Mouse (Mus musculus) forebrain, embryonic 16.5 days (tissue): ENCODE measurements around the gene 4931409K22Rik. TPM values are rescaled to one million over a fixed set of nuclear protein-coding genes. Genes with fewer than 3 reads are reported as not detected.

Experiments used
- ATAC-seq: fragments of 200-750 bp; cut with Nextera tagmentation; 2 replicates; pipeline ENCODE4 v1.8.0; 2017; ENCODE audit warnings: mild to moderate bottlenecking, moderate library complexity
- H3K27ac ChIP-seq: fragments of 300-500 bp; sonication (generic); 2 replicates; pipeline ENCODE4 v1.5.1; 2014; ENCODE audit warnings: low read length, control low read depth
- H3K27me3 ChIP-seq: fragments of 300-500 bp; sonication (generic); replicated peaks from 2 replicates; pipeline ENCODE4 v1.6.1; 2014; ENCODE audit warnings: low read length; ENCODE audit not compliant: control insufficient read depth, insufficient read depth
- H3K36me3 ChIP-seq: fragments of 300-500 bp; sonication (generic); 2 replicates; pipeline ENCODE4 v1.6.1; 2014; ENCODE audit not compliant: control insufficient read depth, insufficient read depth
- H3K4me1 ChIP-seq: fragments of 300-500 bp; sonication (generic); replicated peaks from 2 replicates; pipeline ENCODE4 v1.6.1; 2014; ENCODE audit warnings: low read length; ENCODE audit not compliant: control insufficient read depth, insufficient read depth
- H3K4me2 ChIP-seq: fragments of 300-500 bp; sonication (generic); 2 replicates; pipeline ENCODE4 v1.6.1; 2014; ENCODE audit warnings: mild to moderate bottlenecking, low read length, control low read depth
- H3K4me3 ChIP-seq: fragments of 300-500 bp; sonication (generic); replicated peaks from 2 replicates; pipeline ENCODE4 v1.5.1; 2014; ENCODE audit warnings: mild to moderate bottlenecking, low read length, control low read depth
- H3K9ac ChIP-seq: fragments of 300-500 bp; sonication (generic); replicated peaks from 2 replicates; pipeline ENCODE4 v1.6.1; 2014; ENCODE audit warnings: low read depth, low read length, control low read depth
- H3K9me3 ChIP-seq: fragments of 300-500 bp; sonication (generic); 2 replicates; pipeline ENCODE4 v1.6.1; 2016; ENCODE audit warnings: low read length; ENCODE audit not compliant: control insufficient read depth
- WGBS: fragments of 180-500 bp; shearing (Covaris S2); extraction: QIAGEN DNeasy Blood & Tissue Kit; methylation state at CpG from one replicate; pipeline ENCODE4 v1.1.7; 2014; 5-methylcytosine and 5-hydroxymethylcytosine counted together
- polyA plus RNA-seq: library from polyadenylated mRNA; unstranded; fragments of >200 nt; fragmentation: Nextera tagmentation; extraction: Ambion mirVana; gene quantifications from 2 replicates; pipeline ENCODE4 v1.2.1, GENCODE M21; 2015

The 4931409K22Rik gene
- polyA plus RNA-seq, 1 experiment from 2014 or later = 0.35 TPM

GRCm38 (mm10) chr5:24521366-24521765 is 35.2 kb downstream of the 4931409K22Rik start:
- 65% methylated on average over 8 of the region's 8 CpGs for WGBS
- Histone ChIP-seq H3K27ac (no peak overlapping the region), H3K9me3 (no peaks in the 10 kb centered on the region), H3K9ac (no peak overlapping the region), H3K4me3 (no peak overlapping the region), H3K27me3 (peaks cover 35% of the 10 kb centered on the region), H3K4me2 (no peak overlapping the region), H3K4me1 (peaks cover 6% of the 10 kb centered on the region), H3K36me3 (no peaks in the 10 kb centered on the region)
- ATAC-seq = no peak

- no peak for ATAC-seq
- 55% methylated on average over 8 of the region's 8 CpGs for WGBS
- no peaks in the 10 kb centered on the region for H3K36me3 ChIP-seq
These were observed 44.3 kb downstream of the 4931409K22Rik start for GRCm38 (mm10) chr5:24512271-24512670.

GRCm38 (mm10) chr5:24510635-24511034 is 46.0 kb downstream of the 4931409K22Rik start:
- Histone ChIP-seq H3K36me3 (no peaks in the 10 kb centered on the region), H3K27me3 (0 out of 2 replicates have a peak, but pooled peaks cover 2% of the 10 kb centered on the region), H3K9ac (no peak overlapping the region), H3K27ac (no peak overlapping the region), H3K4me1 (no peaks in the 10 kb centered on the region), H3K4me2 (no peak overlapping the region), H3K4me3 (no peak overlapping the region), H3K9me3 (no peaks in the 10 kb centered on the region)
- no peak for ATAC-seq
- 54% methylated on average over 11 of the region's 11 CpGs for WGBS

More at GRCm38 (mm10) chr5:24512271-24512670, 44.3 kb downstream of the 4931409K22Rik start:
- 0 out of 2 replicates have a peak, but pooled peaks cover 2% of the 10 kb centered on the region for H3K27me3 ChIP-seq
- H3K9ac ChIP-seq = no peak overlapping the region
- H3K4me2 ChIP-seq = no peak overlapping the region
- H3K4me1 ChIP-seq = no peaks in the 10 kb centered on the region
- no peaks in the 10 kb centered on the region for H3K9me3 ChIP-seq
- no peak overlapping the region for H3K4me3 ChIP-seq
- no peak overlapping the region for H3K27ac ChIP-seq

- no peak overlapping the region for H3K4me2 ChIP-seq
- WGBS = 97% methylated on average over 7 of the region's 7 CpGs
- no peaks in the 10 kb centered on the region for H3K4me1 ChIP-seq
- peaks cover 8% of the 10 kb centered on the region for H3K27me3 ChIP-seq
- no peaks in the 10 kb centered on the region for H3K9me3 ChIP-seq
- H3K4me3 ChIP-seq = no peak overlapping the region
- no peak for ATAC-seq
- H3K36me3 ChIP-seq = no peaks in the 10 kb centered on the region
- no peak overlapping the region for H3K27ac ChIP-seq
- no peak overlapping the region for H3K9ac ChIP-seq
These were observed 48.2 kb downstream of the 4931409K22Rik start for GRCm38 (mm10) chr5:24508406-24508805.

GRCm38 (mm10) chr5:24505513-24505912 is 51.1 kb downstream of the 4931409K22Rik start:
- Histone ChIP-seq H3K9me3 (no peaks in the 10 kb centered on the region), H3K36me3 (peaks cover 12% of the 10 kb centered on the region), H3K27ac (no peak overlapping the region), H3K9ac (no peak overlapping the region), H3K27me3 (peaks cover 13% of the 10 kb centered on the region), H3K4me2 (no peak overlapping the region), H3K4me1 (peaks cover 5% of the 10 kb centered on the region), H3K4me3 (no peak overlapping the region)
- no peak for ATAC-seq
- 56% methylated on average over 2 of the region's 2 CpGs for WGBS

- 85% methylated on average over 4 of the region's 4 CpGs for WGBS
These were observed 53.8 kb downstream of the 4931409K22Rik start for GRCm38 (mm10) chr5:24502786-24503185.

GRCm38 (mm10) chr5:24500851-24501250 is 55.8 kb downstream of the 4931409K22Rik start:
- Histone ChIP-seq H3K9me3 (no peaks in the 10 kb centered on the region), H3K9ac (no peak overlapping the region), H3K36me3 (peaks cover 20% of the 10 kb centered on the region), H3K4me2 (no peak overlapping the region), H3K4me3 (no peak overlapping the region), H3K4me1 (peaks cover 32% of the 10 kb centered on the region), H3K27ac (no peak overlapping the region), H3K27me3 (peaks cover 11% of the 10 kb centered on the region)
- ATAC-seq = no peak
- 57% methylated on average over 11 of the region's 11 CpGs for WGBS

More at GRCm38 (mm10) chr5:24502786-24503185, 53.8 kb downstream of the 4931409K22Rik start:
- Histone ChIP-seq H3K9ac (no peak overlapping the region), H3K4me1 (peaks cover 13% of the 10 kb centered on the region), H3K4me3 (no peak overlapping the region), H3K36me3 (peaks cover 20% of the 10 kb centered on the region), H3K27me3 (peaks cover 11% of the 10 kb centered on the region), H3K4me2 (no peak overlapping the region), H3K27ac (no peak overlapping the region), H3K9me3 (no peaks in the 10 kb centered on the region)
- no peak for ATAC-seq

GRCm38 (mm10) chr5:24499113-24499512 is 57.5 kb downstream of the 4931409K22Rik start:
- Histone ChIP-seq H3K9ac (no peak overlapping the region), H3K36me3 (peaks cover 20% of the 10 kb centered on the region), H3K9me3 (no peaks in the 10 kb centered on the region), H3K27me3 (0 out of 2 replicates have a peak, but pooled peaks cover 6% of the 10 kb centered on the region), H3K4me2 (no peak overlapping the region), H3K4me1 (peaks cover 48% of the 10 kb centered on the region), H3K4me3 (no peak overlapping the region), H3K27ac (no peak overlapping the region)
- ATAC-seq = no peak
- 48% methylated on average over 10 of the region's 10 CpGs for WGBS

- Histone ChIP-seq H3K4me1 (peaks cover 48% of the 10 kb centered on the region), H3K4me3 (no peak overlapping the region), H3K36me3 (peaks cover 22% of the 10 kb centered on the region), H3K9ac (no peak overlapping the region), H3K27ac (no peak overlapping the region), H3K9me3 (no peaks in the 10 kb centered on the region), H3K27me3 (no peaks in the 10 kb centered on the region), H3K4me2 (no peak overlapping the region)
- ATAC-seq = peak; percentile 8; the same call in 1 of the 2 replicates
- 14% methylated on average over 12 of the region's 12 CpGs for WGBS
These were observed 59.1 kb downstream of the 4931409K22Rik start for GRCm38 (mm10) chr5:24497526-24497925.

GRCm38 (mm10) chr5:24496756-24497155 is 59.9 kb downstream of the 4931409K22Rik start:
- H3K27ac ChIP-seq = 0 out of 2 replicates have a peak overlapping the region, but pooled peaks have one; percentile 40
- H3K27me3 ChIP-seq = no peaks in the 10 kb centered on the region
- H3K36me3 ChIP-seq = peaks cover 21% of the 10 kb centered on the region
- H3K4me1 ChIP-seq = peaks cover 48% of the 10 kb centered on the region
- WGBS = 53% methylated on average over 6 of the region's 6 CpGs
- no peaks in the 10 kb centered on the region for H3K9me3 ChIP-seq
- no peak overlapping the region for H3K4me3 ChIP-seq
- H3K9ac ChIP-seq = no peak overlapping the region
- no peak overlapping the region for H3K4me2 ChIP-seq
- peak; percentile 15 for ATAC-seq
